Mouse (Mus musculus): ENCODE data around the gene Rab11fip5. TPM values are rescaled to one million over a fixed set of nuclear protein-coding genes. Genes with fewer than 3 reads are reported as not detected.

The Rab11fip5 gene
- total RNA-seq, 2 experiments from 2014 or later: 20.2 to 26.7 TPM

GRCm38 (mm10) chr6:85377066-85377734 lies 2.8 kb upstream of the Rab11fip5 start:
- intact Hi-C loops (cut with DNase I): no loop called here
- DNase-seq: no peak

- intact Hi-C loops (cut with DNase I): no loop called here
- DNase-seq: peak; percentile 95
Observed at GRCm38 (mm10) chr6:85374734-85375114, 290 bp upstream of the Rab11fip5 start.

GRCm38 (mm10) chr6:85373066-85373860 lies 1.2 kb downstream of the Rab11fip5 start:
- intact Hi-C loops (cut with DNase I): no loop called here
- no peak for DNase-seq

DNA sequence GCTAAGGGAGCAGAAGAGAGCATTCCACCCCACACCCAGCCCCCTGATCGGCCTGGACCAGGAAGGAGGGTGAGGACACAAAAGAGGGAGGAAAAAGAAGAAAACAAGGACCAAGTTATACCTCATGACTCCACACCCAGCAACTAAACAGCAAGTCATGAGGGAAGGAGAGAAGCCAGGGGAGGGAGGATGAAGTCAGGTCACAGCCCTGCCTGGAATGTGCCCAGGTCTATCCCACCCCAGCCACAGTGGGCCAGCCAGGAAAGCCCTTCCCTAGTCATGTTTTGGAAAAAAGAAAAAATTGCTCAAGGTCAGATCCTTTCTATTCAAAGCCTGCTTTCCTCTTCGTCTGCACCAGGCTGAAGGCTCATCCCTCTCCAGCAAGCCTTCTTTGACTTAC lies 1.9 kb downstream of the Rab11fip5 start:
- peak in 1 of 2 experiments; percentile 43 for DNase-seq
- intact Hi-C loops (cut with DNase I): no loop called here

- peak in 1 of 2 experiments; percentile 43 for DNase-seq
- intact Hi-C loops (cut with DNase I): no loop called here
Observed at GRCm38 (mm10) chr6:85371859-85372405, 2.5 kb downstream of the Rab11fip5 start.

DNA sequence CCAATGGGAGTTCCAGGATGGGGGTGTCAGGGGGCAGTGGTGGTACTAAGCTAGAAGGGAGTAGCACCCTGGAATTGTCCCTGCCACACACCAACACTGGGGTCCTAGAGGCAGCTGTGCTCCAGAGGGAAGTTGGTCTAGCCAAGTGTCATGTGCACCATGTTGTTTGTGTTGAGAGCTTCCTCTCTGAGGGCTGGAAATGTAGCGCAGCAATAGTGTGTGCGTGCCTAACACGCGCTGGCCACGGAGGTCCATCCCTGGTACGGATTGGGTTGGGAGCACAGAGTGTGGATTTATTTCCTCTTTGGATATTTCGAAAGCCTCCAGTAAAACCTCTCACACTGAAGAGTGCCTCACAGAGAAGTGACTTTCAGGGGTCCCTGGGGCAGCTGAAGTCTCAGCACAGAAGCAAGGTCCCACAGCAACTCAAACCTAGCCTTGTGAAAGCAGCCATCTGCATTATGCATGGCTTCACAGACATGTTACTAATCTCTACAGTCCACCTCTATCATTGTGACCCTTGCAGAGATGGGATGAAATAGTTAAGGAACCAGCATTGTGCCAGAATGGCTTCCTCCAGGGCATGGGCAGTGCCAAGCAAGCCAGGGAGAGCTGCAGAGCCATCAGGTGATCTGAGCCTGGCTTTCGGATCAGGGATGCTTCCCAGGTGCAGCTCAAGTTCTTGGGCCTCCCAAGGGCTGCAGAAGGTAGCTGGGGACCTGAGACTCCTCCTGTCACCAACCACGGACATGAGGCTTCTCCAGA lies 3.6 kb downstream of the Rab11fip5 start:
- intact Hi-C loops (cut with DNase I): no loop called here
- no peak for DNase-seq

DNA sequence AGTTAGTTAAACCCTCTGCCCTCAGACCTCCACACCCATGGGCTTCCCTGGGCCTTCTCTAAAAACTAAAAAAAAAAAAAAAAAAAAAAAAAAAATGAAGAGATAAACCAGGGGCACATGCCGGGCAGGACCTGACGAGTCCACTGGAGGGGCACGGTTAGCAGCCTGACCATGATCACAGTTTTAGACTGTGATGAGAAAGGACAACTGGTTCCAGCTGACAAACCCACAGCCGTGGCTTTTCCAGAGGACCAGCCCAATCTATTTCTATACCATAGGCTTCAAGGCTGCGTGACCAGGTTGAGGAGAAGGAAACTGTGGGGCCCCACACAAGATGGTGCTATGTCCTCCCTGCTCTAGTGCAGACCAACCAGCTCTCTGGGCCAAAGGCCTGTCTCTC lies 4.4 kb downstream of the Rab11fip5 start:
- intact Hi-C loops (cut with DNase I): no loop called here
- no peak for DNase-seq

GRCm38 (mm10) chr6:85369181-85369860 lies 5.1 kb downstream of the Rab11fip5 start:
- intact Hi-C loops (cut with DNase I): no loop called here
- peak; percentile 63 to 75 for DNase-seq

GRCm38 (mm10) chr6:85368722-85369121 lies 5.7 kb downstream of the Rab11fip5 start:
- DNase-seq: no peak
- intact Hi-C loops (cut with DNase I): no loop called here

DNA sequence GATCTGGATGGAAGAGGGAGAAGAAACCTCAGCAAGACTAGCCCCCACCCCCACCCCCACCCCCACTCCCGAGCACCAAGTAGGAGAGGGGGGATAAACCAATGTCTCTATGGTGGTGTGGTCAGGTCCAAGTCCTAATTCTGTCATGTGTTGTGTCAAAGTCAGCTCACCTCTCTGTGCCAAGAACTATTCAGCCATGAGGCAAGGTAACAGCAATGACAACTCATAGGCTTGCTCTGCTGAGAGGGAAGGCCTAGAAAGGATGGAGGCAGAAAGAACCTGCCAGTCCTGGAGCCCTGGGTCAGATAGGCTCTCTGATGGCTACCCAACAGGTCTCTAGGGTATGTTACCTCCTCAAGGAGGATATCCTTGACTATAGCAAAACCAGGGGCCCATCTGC lies 6.3 kb downstream of the Rab11fip5 start:
- intact Hi-C loops (cut with DNase I): no loop called here
- no peak for DNase-seq

DNA sequence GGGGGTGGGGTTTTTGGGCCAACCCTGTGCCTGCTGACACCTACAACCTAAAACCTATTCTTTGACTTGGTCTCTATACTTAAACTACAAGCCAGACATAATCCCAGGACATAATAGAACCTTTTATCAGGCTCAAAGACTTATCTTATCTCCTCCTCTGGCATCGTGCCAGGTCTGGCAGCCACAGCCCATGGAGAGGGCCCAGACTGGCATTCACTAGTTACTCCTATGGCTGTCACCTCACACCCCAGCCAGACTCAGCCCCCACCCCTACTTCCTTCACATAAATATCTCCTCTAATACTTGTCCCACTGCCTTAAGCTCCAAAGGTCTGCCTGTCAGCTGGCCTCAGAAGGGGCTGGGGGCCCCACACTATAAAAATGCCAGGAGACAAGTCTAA lies 8.0 kb downstream of the Rab11fip5 start:
- intact Hi-C loops (cut with DNase I): no loop called here
- DNase-seq: no peak

GRCm38 (mm10) chr6:85364439-85364838 lies 10.0 kb downstream of the Rab11fip5 start:
- intact Hi-C loops (cut with DNase I): no loop called here
- no peak for DNase-seq

- intact Hi-C loops (cut with DNase I): no loop called here
- DNase-seq: no peak
Observed at GRCm38 (mm10) chr6:85363906-85364260, 10.6 kb downstream of the Rab11fip5 start.

GRCm38 (mm10) chr6:85363231-85363905 lies 11.1 kb downstream of the Rab11fip5 start:
- intact Hi-C loops (cut with DNase I): no loop called here
- no peak for DNase-seq

DNA sequence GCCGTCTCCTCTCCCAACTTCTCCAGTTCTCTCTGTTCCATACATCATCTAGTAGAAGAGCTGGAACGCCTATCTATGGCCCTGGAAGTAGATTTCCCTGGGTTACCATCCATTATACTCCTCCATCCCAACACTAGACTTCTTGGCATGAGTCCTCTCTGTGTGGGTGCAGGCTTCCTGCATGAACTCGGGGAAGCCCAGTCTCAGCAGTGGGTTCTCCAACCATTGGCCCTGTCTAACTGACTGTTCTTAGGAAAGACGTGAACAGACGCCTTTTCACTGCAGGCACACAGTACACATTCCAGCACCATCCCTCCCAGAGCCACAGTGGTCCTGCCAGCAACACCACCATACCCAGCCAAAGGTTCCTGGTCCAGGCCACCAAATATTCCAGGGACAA lies 11.8 kb downstream of the Rab11fip5 start:
- DNase-seq: no peak
- intact Hi-C loops (cut with DNase I): no loop called here

GRCm38 (mm10) chr6:85360311-85360710 lies 14.1 kb downstream of the Rab11fip5 start:
- intact Hi-C loops (cut with DNase I): no loop called here
- DNase-seq: no peak

- intact Hi-C loops (cut with DNase I): no loop called here
- DNase-seq: no peak
Observed at GRCm38 (mm10) chr6:85358877-85359276, 15.6 kb downstream of the Rab11fip5 start.

DNA sequence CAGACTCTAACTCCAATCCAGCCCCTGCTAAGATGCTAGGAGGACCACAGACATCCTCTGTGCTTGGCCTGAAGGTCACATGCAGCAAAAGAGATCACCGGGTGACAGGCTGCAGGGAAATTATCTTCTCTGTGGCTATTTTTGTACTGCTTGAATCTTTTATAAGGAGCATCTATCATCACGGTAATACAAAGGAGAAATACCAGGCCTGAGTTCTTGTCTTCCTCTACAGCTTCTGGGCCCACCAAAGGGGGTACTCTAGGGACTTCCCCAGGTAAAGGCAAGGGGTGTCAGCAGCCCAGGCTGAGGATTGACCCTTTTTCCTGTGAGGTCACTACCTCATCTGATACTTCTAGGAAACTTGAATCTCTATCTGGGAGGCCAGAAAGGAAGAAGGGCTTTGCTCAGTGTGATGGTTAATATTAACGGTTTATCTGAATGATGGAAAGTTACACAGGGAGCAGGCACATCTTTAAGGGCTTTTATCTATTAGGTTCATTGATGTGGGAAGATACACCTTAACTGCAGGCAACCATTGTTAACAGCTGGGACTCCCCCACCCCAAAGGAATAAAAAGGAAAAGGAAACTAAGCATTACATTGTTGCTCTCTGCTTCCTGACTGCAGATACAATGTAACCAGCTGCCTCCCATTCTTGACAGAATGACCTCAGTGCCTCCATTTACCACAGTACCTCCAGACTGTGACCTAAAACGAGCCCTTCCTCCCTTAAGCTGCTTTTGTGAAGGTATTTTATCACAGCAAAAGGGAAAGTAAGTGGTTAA lies 17.6 kb downstream of the Rab11fip5 start:
- DNase-seq: no peak
- intact Hi-C loops (cut with DNase I): no loop called here

DNA sequence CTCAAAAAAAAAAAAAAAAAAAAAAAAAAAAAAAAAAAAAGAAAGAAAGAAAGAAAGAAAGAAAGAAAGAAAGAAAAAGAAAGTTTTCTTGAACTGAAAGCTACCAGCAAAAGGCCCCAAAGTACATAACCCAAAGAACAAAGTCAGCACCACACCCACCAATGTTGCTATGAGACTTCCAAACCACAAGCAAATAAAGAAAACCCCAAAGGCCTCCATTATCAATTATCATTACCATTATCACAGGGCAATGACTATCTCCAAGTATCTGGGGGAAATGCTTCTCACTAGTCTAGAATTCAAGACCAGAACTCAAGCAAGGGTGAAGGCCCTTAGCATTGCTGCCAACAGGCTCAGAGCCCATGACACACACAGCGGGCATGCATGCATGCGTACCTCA lies 18.7 kb downstream of the Rab11fip5 start:
- intact Hi-C loops (cut with DNase I): no loop called here
- no peak for DNase-seq
